Mouse (Mus musculus) ES-E14 (cell line): ENCODE measurements around the gene Pfkm. TPM values are rescaled to one million over a fixed set of nuclear protein-coding genes. Genes with fewer than 3 reads are reported as not detected.

Experiments
- DNase-seq: peaks from one replicate; pipeline ENCODE4 v3.0.0-alpha.2; 2013; ENCODE audit warnings: low read depth, low spot score
- H3K27ac ChIP-seq: 2 replicates; pipeline ENCODE4 v1.5.1; 2012; ENCODE audit warnings: low read depth, mild to moderate bottlenecking, low read length, moderate library complexity, mixed read lengths; ENCODE audit not compliant: poor library complexity, insufficient read depth, severe bottlenecking
- H3K36me3 ChIP-seq: 2 replicates; pipeline ENCODE4 v1.6.1; 2012; ENCODE audit warnings: mild to moderate bottlenecking, low read length, moderate library complexity, mixed read lengths; ENCODE audit not compliant: control insufficient read depth, poor library complexity, insufficient read depth, severe bottlenecking
- H3K4me1 ChIP-seq, 2 experiments: fragments of 150-350 bp in 1 of 2; sonication (generic) in 1 of 2; 2 replicates each; pipeline ENCODE4 v1.6.1; 2012; ENCODE audit warnings: low read length in 2 of 2, mild to moderate bottlenecking in 1 of 2, mixed read lengths in 1 of 2; ENCODE audit not compliant: control insufficient read depth in 2 of 2, insufficient read depth in 2 of 2, poor library complexity in 1 of 2
- H3K4me3 ChIP-seq, 2 experiments: fragments of 150-350 bp in 1 of 2; sonication (generic) in 1 of 2; 2 replicates each; pipeline ENCODE4 v1.5.1; 2012; ENCODE audit warnings: low read length in 2 of 2, low read depth in 1 of 2, mild to moderate bottlenecking in 1 of 2, mixed read lengths in 1 of 2; ENCODE audit not compliant: insufficient read depth in 1 of 2, poor library complexity in 1 of 2, severe bottlenecking in 1 of 2
- H3K9ac ChIP-seq: 2 replicates; pipeline ENCODE4 v1.6.1; 2012; ENCODE audit warnings: low read depth, mild to moderate bottlenecking, low read length, mixed read lengths; ENCODE audit not compliant: poor library complexity, insufficient read depth, severe bottlenecking
- H3K9me3 ChIP-seq: fragments of 150-350 bp; sonication (generic); 2 replicates; pipeline ENCODE4 v1.6.1; 2012; ENCODE audit warnings: low read depth, mild to moderate bottlenecking, low read length; ENCODE audit not compliant: control insufficient read depth, insufficient read depth
- CHD2 ChIP-seq: IDR thresholded peaks from 2 replicates; pipeline ENCODE4 v1.6.1; 2014; ENCODE audit warnings: mild to moderate bottlenecking, low read depth, low read length, inconsistent platforms
- HCFC1 ChIP-seq: IDR thresholded peaks from 2 replicates; pipeline ENCODE4 v1.6.1; 2012; ENCODE audit warnings: low read length, inconsistent platforms, borderline replicate concordance; ENCODE audit not compliant: insufficient read depth
- MAFK ChIP-seq: IDR thresholded peaks from 2 replicates; pipeline ENCODE4 v1.6.1; 2014; ENCODE audit warnings: mild to moderate bottlenecking, low read depth, low read length, inconsistent platforms; ENCODE audit not compliant: insufficient read depth
- ZC3H11A ChIP-seq: IDR thresholded peaks from 2 replicates; pipeline ENCODE4 v1.6.1; 2012; ENCODE audit warnings: low read depth, mild to moderate bottlenecking, inconsistent platforms, low read length, borderline replicate concordance
- ZNF384 ChIP-seq: IDR thresholded peaks from 2 replicates; pipeline ENCODE4 v1.6.1; 2012; ENCODE audit warnings: low read depth, low read length, inconsistent platforms
- in situ Hi-C, 2 experiments: fragments of 600-800 bp; cut with MboI; formaldehyde crosslinking; loops; one replicate each; pipeline ENCODE4 v1.15.1; 2025; ENCODE audit warnings: low sequenced_read_pairs in 2 of 2, inconsistent platforms in 1 of 2; ENCODE audit not compliant: unreplicated experiment in 2 of 2
- total RNA-seq: library from RNA; depleted of rRNA; stranded (reverse); fragments of 300-350 nt; gene quantifications from 2 replicates; pipeline ENCODE4 v1.2.3, GENCODE M21; 2012

The Pfkm gene
- total RNA-seq, 1 experiment: 18.5 TPM

DNA sequence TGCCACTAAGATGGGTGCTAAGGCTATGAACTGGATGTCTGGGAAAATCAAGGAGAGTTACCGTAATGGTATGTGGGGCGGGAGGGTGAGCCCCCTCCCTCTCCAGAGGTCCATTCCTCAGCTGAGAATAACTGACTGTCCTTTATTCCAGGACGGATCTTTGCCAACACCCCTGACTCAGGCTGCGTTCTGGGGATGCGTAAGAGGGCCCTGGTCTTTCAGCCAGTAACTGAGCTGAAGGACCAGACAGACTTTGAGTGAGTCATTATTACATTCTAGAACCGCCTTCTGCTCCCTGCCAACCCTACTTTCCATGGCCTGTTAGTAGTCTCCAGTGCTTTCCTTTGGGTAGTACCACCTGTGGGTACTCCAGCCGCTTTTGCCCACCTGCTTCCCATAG, 39.1 kb downstream of the Pfkm start:
- 0 out of 4 replicates have a peak, but pooled peaks cover 0 to 5% of the 10 kb centered on the region in 2 experiments for H3K4me1 ChIP-seq
- H3K9ac ChIP-seq: no peak overlapping the region
- TF ChIP-seq CHD2 (no peak), HCFC1 (no peak), ZNF384 (no peak), MAFK (no peak), ZC3H11A (no peak)
- peaks cover 31% of the 10 kb centered on the region; the same call in 1 of the 2 replicates for H3K36me3 ChIP-seq
- no peak for DNase-seq
- in situ Hi-C loops: no loop called here
- no peak overlapping the region for H3K4me3 ChIP-seq
- no peak overlapping the region for H3K27ac ChIP-seq
- H3K9me3 ChIP-seq: no peaks in the 10 kb centered on the region

GRCm38 (mm10) chr15:98131942-98132655, 39.7 kb downstream of the Pfkm start:
- Histone ChIP-seq H3K27ac (no peak overlapping the region), H3K4me3 (no peak overlapping the region), H3K9ac (no peak overlapping the region), H3K36me3 (peaks cover 26% of the 10 kb centered on the region; the same call in 1 of the 2 replicates), H3K9me3 (no peaks in the 10 kb centered on the region), H3K4me1 (0 out of 4 replicates have a peak, but pooled peaks cover 0 to 5% of the 10 kb centered on the region in 2 experiments)
- TF ChIP-seq ZNF384 (no peak), CHD2 (no peak), MAFK (no peak), ZC3H11A (no peak), HCFC1 (no peak)
- no peak for DNase-seq
- in situ Hi-C loops: no loop called here

DNA sequence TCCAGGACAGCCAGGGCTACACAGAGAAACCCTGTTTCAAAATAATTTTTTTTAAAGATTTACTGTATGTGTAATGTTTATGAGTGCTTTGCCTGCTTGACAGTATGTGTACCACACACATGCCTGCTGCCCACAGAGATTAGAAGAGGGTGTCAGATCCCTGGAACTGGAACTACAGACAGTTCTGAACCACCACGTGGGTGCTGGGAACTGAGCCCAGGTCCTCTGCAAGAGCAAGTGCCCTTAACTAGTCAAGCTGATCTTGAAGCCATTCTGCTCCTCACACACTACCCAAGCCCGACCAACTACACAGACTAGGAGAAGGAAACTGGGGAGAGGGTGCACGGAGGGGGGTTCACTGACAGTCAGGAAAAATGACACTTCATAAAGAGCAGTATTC, 41.1 kb downstream of the Pfkm start:
- TF ChIP-seq ZNF384 (no peak), HCFC1 (no peak), ZC3H11A (no peak), CHD2 (no peak), MAFK (no peak)
- H3K36me3 ChIP-seq: peaks cover 28% of the 10 kb centered on the region; the same call in 1 of the 2 replicates
- in situ Hi-C loops: no loop called here
- no peak for DNase-seq
- no peaks in the 10 kb centered on the region for H3K9me3 ChIP-seq
- H3K4me3 ChIP-seq: no peak overlapping the region
- 0 out of 4 replicates have a peak, but pooled peaks cover 0 to 5% of the 10 kb centered on the region in 2 experiments for H3K4me1 ChIP-seq
- no peak overlapping the region for H3K27ac ChIP-seq
- no peak overlapping the region for H3K9ac ChIP-seq

DNA sequence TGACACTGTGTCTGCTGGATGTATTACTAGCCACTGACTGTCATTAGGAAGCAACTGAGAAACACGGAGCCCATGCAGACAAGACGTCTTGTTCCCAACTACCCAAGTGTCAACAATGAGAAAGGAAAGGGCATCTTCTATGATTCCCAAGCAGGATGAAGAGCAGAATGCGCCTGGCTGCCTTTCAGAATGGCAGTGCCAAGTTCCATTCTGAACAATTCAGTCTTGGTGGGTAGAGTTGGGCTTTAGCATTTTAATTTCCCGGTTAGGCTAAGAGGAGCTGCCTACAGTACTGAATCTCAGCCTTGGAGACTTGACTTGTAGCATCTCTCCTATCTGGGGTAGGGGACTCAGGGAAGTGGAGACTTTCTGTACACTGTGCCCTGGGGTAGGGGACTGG, 41.6 kb downstream of the Pfkm start:
- H3K4me1 ChIP-seq: 0 out of 4 replicates have a peak, but pooled peaks cover 0 to 4% of the 10 kb centered on the region in 2 experiments
- no peak overlapping the region for H3K27ac ChIP-seq
- H3K9ac ChIP-seq: no peak overlapping the region
- no peak overlapping the region for H3K4me3 ChIP-seq
- no peak for DNase-seq
- H3K9me3 ChIP-seq: no peaks in the 10 kb centered on the region
- in situ Hi-C loops: no loop called here
- peaks cover 28% of the 10 kb centered on the region; the same call in 1 of the 2 replicates for H3K36me3 ChIP-seq
- TF ChIP-seq HCFC1 (no peak), CHD2 (no peak), ZNF384 (no peak), MAFK (no peak), ZC3H11A (no peak)

DNA sequence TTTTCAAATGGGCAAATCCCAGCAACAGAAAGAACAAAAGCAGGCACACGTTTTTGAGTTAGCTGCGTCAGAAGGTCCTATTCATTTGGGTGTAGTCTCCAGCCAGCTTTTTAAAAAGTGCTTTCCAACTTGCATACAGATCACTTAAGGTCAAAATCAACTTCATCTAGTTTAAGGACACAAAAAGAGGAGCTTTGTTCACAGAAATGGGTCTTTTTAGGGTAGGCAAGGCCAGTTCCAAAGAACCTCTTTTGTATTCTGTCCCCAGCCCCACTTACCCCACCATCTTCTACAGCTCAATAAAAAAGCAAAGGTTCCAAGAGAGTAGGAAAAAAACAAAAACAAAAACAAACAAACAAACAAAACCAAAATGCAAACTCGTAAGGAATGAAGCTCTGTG, 42.3 kb downstream of the Pfkm start:
- peaks cover 28% of the 10 kb centered on the region; the same call in 1 of the 2 replicates for H3K36me3 ChIP-seq
- no peak overlapping the region for H3K27ac ChIP-seq
- 0 out of 4 replicates have a peak, but pooled peaks cover 0 to 4% of the 10 kb centered on the region in 2 experiments for H3K4me1 ChIP-seq
- H3K9ac ChIP-seq: no peak overlapping the region
- in situ Hi-C loops: no loop called here
- no peak for TF ChIP-seq HCFC1
- no peak for DNase-seq
- no peak overlapping the region for H3K4me3 ChIP-seq
- no peaks in the 10 kb centered on the region for H3K9me3 ChIP-seq
